Mouse (Mus musculus): Measurements from ENCODE around the gene Diablo. TPM values are rescaled to one million over a fixed set of nuclear protein-coding genes. Genes with fewer than 3 reads are reported as not detected.
A peak's percentile ranks its signal among the peaks of the same experiment; 100 is the strongest.

Gene Diablo
- polyA plus RNA-seq, 1 experiment from 2014 or later = 120 TPM

GRCm38 (mm10) chr5:123530056-123530455, 6.1 kb upstream of the Diablo start:
- no peaks in the 10 kb centered on the region for H3K9me3 ChIP-seq (ENCODE audit: control insufficient read depth, low read length)
- DNase-seq (no peak), ATAC-seq (ENCODE audit: low FRiP score, low TSS enrichment) (no peak)
- H3K27me3 ChIP-seq (ENCODE audit: control insufficient read depth, insufficient read depth, low read length) = no peaks in the 10 kb centered on the region
- no peak overlapping the region for H3K9ac ChIP-seq (replicated peaks; ENCODE audit: low read length)
- no peak overlapping the region for H3K4me3 ChIP-seq (replicated peaks; ENCODE audit: low read depth, low read length)
- H3K36me3 ChIP-seq (ENCODE audit: control insufficient read depth, insufficient read depth, low read length) = peaks cover 79% of the 10 kb centered on the region
- no peak overlapping the region for H3K4me2 ChIP-seq (ENCODE audit: low read length)
- no peak overlapping the region for H3K27ac ChIP-seq (replicated peaks; ENCODE audit: low read depth, low read length)
- 92% methylated on average over 8 of the region's 8 CpGs for WGBS
- H3K4me1 ChIP-seq (ENCODE audit: control insufficient read depth, insufficient read depth, low read length) = no peaks in the 10 kb centered on the region

GRCm38 (mm10) chr5:123528641-123529040, 4.7 kb upstream of the Diablo start:
- DNase-seq (no peak), ATAC-seq (ENCODE audit: low FRiP score, low TSS enrichment) (no peak)
- 79% methylated on average over 7 of the region's 7 CpGs for WGBS
- Histone ChIP-seq H3K27ac (replicated peaks; ENCODE audit: low read depth, low read length) (no peak overlapping the region), H3K9me3 (ENCODE audit: control insufficient read depth, low read length) (no peaks in the 10 kb centered on the region), H3K36me3 (ENCODE audit: control insufficient read depth, insufficient read depth, low read length) (peaks cover 66% of the 10 kb centered on the region), H3K4me2 (ENCODE audit: low read length) (no peak overlapping the region), H3K27me3 (ENCODE audit: control insufficient read depth, insufficient read depth, low read length) (no peaks in the 10 kb centered on the region), H3K4me3 (replicated peaks; ENCODE audit: low read depth, low read length) (no peak overlapping the region), H3K9ac (replicated peaks; ENCODE audit: low read length) (no peak overlapping the region), H3K4me1 (ENCODE audit: control insufficient read depth, insufficient read depth, low read length) (no peaks in the 10 kb centered on the region)

DNA sequence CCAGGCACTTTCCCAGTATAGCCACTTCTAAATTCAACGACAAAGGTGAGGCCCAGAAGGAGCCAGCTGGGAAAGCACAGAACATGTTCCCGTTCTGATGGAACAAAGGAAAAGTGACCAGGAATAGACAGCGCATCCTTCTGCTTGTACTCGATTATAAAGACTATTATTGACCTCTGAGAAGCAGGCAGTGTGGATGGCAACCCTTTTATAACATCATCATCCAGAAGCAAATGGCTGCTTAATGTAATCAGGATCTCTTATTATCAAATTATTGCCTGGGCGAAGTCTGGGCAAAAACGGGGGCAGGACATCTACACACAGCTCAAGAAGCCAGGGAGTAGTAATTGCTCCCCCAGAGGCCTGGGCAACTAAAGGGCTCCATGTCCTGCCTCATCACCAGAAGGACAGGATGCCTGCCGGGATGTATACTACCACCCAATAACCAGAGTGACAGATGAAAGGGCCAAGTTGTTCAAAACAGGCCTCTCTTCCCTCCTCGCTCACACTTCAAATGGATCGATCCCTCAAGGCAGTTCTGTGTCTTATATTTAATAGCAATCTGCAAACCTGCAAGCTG, 2.0 kb upstream of the Diablo start:
- H3K4me2 ChIP-seq (ENCODE audit: low read length) = no peak overlapping the region
- DNase-seq = no peak
- H3K27me3 ChIP-seq (ENCODE audit: control insufficient read depth, insufficient read depth, low read length) = no peaks in the 10 kb centered on the region
- no peak overlapping the region for H3K27ac ChIP-seq (replicated peaks; ENCODE audit: low read depth, low read length)
- ATAC-seq (ENCODE audit: low FRiP score, low TSS enrichment) = no peak
- H3K36me3 ChIP-seq (ENCODE audit: control insufficient read depth, insufficient read depth, low read length) = peaks cover 40% of the 10 kb centered on the region
- no peak overlapping the region for H3K9ac ChIP-seq (replicated peaks; ENCODE audit: low read length)
- H3K4me3 ChIP-seq (replicated peaks; ENCODE audit: low read depth, low read length) = no peak overlapping the region
- WGBS = 90% methylated on average over 9 of the region's 9 CpGs
- peaks cover 7% of the 10 kb centered on the region; the same call in 1 of the 2 replicates for H3K4me1 ChIP-seq (ENCODE audit: control insufficient read depth, insufficient read depth, low read length)
- H3K9me3 ChIP-seq (ENCODE audit: control insufficient read depth, low read length) = no peaks in the 10 kb centered on the region

DNA sequence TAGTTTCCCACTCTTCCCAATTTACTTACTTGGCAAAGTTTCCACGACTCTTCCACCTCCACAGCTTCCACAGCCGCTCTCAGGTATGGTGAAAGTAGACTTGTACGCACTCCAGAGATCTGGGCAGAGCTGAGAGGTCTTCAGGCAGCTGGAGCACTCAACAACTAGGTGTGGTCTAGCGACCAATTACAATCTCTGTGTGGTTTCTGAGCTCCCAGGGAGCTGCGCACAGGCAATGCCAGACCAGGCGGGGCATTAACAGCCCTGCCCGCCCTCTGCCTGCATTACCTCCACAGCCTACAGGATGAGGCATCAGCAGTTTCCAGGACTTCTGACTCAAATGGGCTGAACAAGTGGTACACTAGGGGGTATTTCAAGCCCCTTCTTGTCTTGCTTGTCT, 1.3 kb upstream of the Diablo start, which contains the start of gene Gm49027:
Gm49027 (minus strand) TSS at position 208 of the 400 bp plus-strand sequence.
- peaks cover 33% of the 10 kb centered on the region for H3K36me3 ChIP-seq (ENCODE audit: control insufficient read depth, insufficient read depth, low read length)
- peak within 1 kb of the TSS; percentile 94 for H3K4me2 ChIP-seq (ENCODE audit: low read length)
- ATAC-seq (ENCODE audit: low FRiP score, low TSS enrichment) = no peak
- H3K27me3 ChIP-seq (ENCODE audit: control insufficient read depth, insufficient read depth, low read length) = no peaks in the 10 kb centered on the region
- 85% methylated on average over 7 of the region's 7 CpGs for WGBS
- no peak for DNase-seq
- H3K4me3 ChIP-seq (replicated peaks; ENCODE audit: low read depth, low read length) = peak within 1 kb of the TSS; percentile 97
- no peaks in the 10 kb centered on the region for H3K9me3 ChIP-seq (ENCODE audit: control insufficient read depth, low read length)
- peak within 1 kb of the TSS; percentile 83 for H3K27ac ChIP-seq (replicated peaks; ENCODE audit: low read depth, low read length)
- peaks cover 7% of the 10 kb centered on the region; the same call in 1 of the 2 replicates for H3K4me1 ChIP-seq (ENCODE audit: control insufficient read depth, insufficient read depth, low read length)
- peak within 1 kb of the TSS; percentile 51 for H3K9ac ChIP-seq (replicated peaks; ENCODE audit: low read length)

DNA sequence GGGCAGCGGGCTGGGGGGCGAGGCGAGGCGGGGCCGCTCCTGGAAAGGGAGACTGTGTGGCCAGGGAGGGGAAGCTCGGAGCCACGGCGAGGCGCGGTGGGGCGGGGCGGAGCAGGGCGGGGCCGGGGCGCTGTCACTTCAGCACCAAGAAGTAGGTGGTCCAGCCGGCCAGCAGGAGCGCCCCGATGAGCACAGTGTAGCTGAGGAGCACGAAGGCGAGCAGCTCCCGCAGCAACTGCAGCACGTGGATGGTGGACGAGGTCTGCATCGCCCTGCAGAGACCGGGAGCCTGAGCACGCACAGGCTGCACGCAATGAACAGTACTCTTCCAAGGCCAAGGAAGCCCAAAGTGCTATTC, 396 bp upstream of the Diablo start:
- DNase-seq (no peak), ATAC-seq (ENCODE audit: low FRiP score, low TSS enrichment) (peak; percentile 92)
- Histone ChIP-seq H3K9ac (replicated peaks; ENCODE audit: low read length) (peak overlapping the region; percentile 51), H3K27ac (replicated peaks; ENCODE audit: low read depth, low read length) (peak overlapping the region; percentile 83), H3K9me3 (ENCODE audit: control insufficient read depth, low read length) (no peaks in the 10 kb centered on the region), H3K27me3 (ENCODE audit: control insufficient read depth, insufficient read depth, low read length) (no peaks in the 10 kb centered on the region), H3K36me3 (ENCODE audit: control insufficient read depth, insufficient read depth, low read length) (peaks cover 29% of the 10 kb centered on the region), H3K4me2 (ENCODE audit: low read length) (peak overlapping the region; percentile 94), H3K4me1 (ENCODE audit: control insufficient read depth, insufficient read depth, low read length) (peaks cover 7% of the 10 kb centered on the region; the same call in 1 of the 2 replicates), H3K4me3 (replicated peaks; ENCODE audit: low read depth, low read length) (peak overlapping the region; percentile 97)
- 0% methylated on average over 24 of the region's 27 CpGs for whole genome bisulfite sequencing

DNA sequence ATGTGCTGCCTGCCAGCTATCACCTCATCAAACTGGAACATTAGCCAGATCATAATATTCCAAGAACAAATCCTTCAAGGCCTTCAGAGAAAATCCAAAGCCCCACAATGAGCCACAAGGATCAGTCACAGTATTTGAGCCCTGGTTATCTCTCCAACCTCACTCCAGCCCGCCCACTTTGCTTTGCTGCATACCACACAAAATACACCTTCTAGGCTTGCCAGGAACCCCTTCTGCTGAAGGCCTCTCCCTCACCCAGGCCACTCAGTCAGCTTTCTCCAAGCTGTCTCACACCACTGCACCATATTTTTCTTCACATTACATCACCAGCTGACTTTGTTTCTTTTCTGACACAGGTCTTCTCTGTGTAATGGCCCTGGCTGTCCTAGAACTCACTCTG, 1.8 kb downstream of the Diablo start:
- peaks cover 7% of the 10 kb centered on the region; the same call in 1 of the 2 replicates for H3K4me1 ChIP-seq (ENCODE audit: control insufficient read depth, insufficient read depth, low read length)
- H3K36me3 ChIP-seq (ENCODE audit: control insufficient read depth, insufficient read depth, low read length) = peaks cover 29% of the 10 kb centered on the region
- no peak overlapping the region for H3K4me2 ChIP-seq (ENCODE audit: low read length)
- no peak overlapping the region for H3K9ac ChIP-seq (replicated peaks; ENCODE audit: low read length)
- WGBS = 88% methylated on average over 1 of the region's 1 CpGs
- H3K27ac ChIP-seq (replicated peaks; ENCODE audit: low read depth, low read length) = no peak overlapping the region
- DNase-seq (no peak), ATAC-seq (ENCODE audit: low FRiP score, low TSS enrichment) (no peak)
- H3K9me3 ChIP-seq (ENCODE audit: control insufficient read depth, low read length) = no peaks in the 10 kb centered on the region
- no peak overlapping the region for H3K4me3 ChIP-seq (replicated peaks; ENCODE audit: low read depth, low read length)
- H3K27me3 ChIP-seq (ENCODE audit: control insufficient read depth, insufficient read depth, low read length) = no peaks in the 10 kb centered on the region

GRCm38 (mm10) chr5:123521621-123522020, 2.4 kb downstream of the Diablo start:
- Histone ChIP-seq H3K27me3 (ENCODE audit: control insufficient read depth, insufficient read depth, low read length) (no peaks in the 10 kb centered on the region), H3K9ac (replicated peaks; ENCODE audit: low read length) (no peak overlapping the region), H3K4me3 (replicated peaks; ENCODE audit: low read depth, low read length) (no peak overlapping the region), H3K27ac (replicated peaks; ENCODE audit: low read depth, low read length) (no peak overlapping the region), H3K4me1 (ENCODE audit: control insufficient read depth, insufficient read depth, low read length) (peaks cover 7% of the 10 kb centered on the region; the same call in 1 of the 2 replicates), H3K36me3 (ENCODE audit: control insufficient read depth, insufficient read depth, low read length) (peaks cover 29% of the 10 kb centered on the region), H3K4me2 (ENCODE audit: low read length) (no peak overlapping the region), H3K9me3 (ENCODE audit: control insufficient read depth, low read length) (no peaks in the 10 kb centered on the region)
- ATAC-seq (ENCODE audit: low FRiP score, low TSS enrichment) = no peak
- no peak for DNase-seq
- 76% methylated on average over 1 of the region's 1 CpGs for WGBS

GRCm38 (mm10) chr5:123520666-123521065, 3.3 kb downstream of the Diablo start:
- 89% methylated on average over 9 of the region's 9 CpGs for WGBS
- H3K9ac ChIP-seq (replicated peaks; ENCODE audit: low read length) = no peak overlapping the region
- peaks cover 7% of the 10 kb centered on the region; the same call in 1 of the 2 replicates for H3K4me1 ChIP-seq (ENCODE audit: control insufficient read depth, insufficient read depth, low read length)
- H3K4me3 ChIP-seq (replicated peaks; ENCODE audit: low read depth, low read length) = no peak overlapping the region
- H3K4me2 ChIP-seq (ENCODE audit: low read length) = no peak overlapping the region
- no peaks in the 10 kb centered on the region for H3K9me3 ChIP-seq (ENCODE audit: control insufficient read depth, low read length)
- H3K27me3 ChIP-seq (ENCODE audit: control insufficient read depth, insufficient read depth, low read length) = no peaks in the 10 kb centered on the region
- ATAC-seq (ENCODE audit: low FRiP score, low TSS enrichment) (no peak), DNase-seq (no peak)
- H3K36me3 ChIP-seq (ENCODE audit: control insufficient read depth, insufficient read depth, low read length) = peaks cover 37% of the 10 kb centered on the region
- no peak overlapping the region for H3K27ac ChIP-seq (replicated peaks; ENCODE audit: low read depth, low read length)

GRCm38 (mm10) chr5:123514871-123515270, 9.1 kb downstream of the Diablo start:
- peaks cover 77% of the 10 kb centered on the region for H3K36me3 ChIP-seq (ENCODE audit: control insufficient read depth, insufficient read depth, low read length)
- no peaks in the 10 kb centered on the region for H3K9me3 ChIP-seq (ENCODE audit: control insufficient read depth, low read length)
- no peak overlapping the region for H3K9ac ChIP-seq (replicated peaks; ENCODE audit: low read length)
- no peak overlapping the region for H3K4me2 ChIP-seq (ENCODE audit: low read length)
- 93% methylated on average over 5 of the region's 5 CpGs for WGBS
- H3K27me3 ChIP-seq (ENCODE audit: control insufficient read depth, insufficient read depth, low read length) = no peaks in the 10 kb centered on the region
- DNase-seq (no peak), ATAC-seq (ENCODE audit: low FRiP score, low TSS enrichment) (no peak)
- H3K4me1 ChIP-seq (ENCODE audit: control insufficient read depth, insufficient read depth, low read length) = no peaks in the 10 kb centered on the region
- no peak overlapping the region for H3K27ac ChIP-seq (replicated peaks; ENCODE audit: low read depth, low read length)
- no peak overlapping the region for H3K4me3 ChIP-seq (replicated peaks; ENCODE audit: low read depth, low read length)
